Mouse (Mus musculus) limb, embryonic 12.5 days (tissue): ENCODE data around the gene Gimap4. TPM values are rescaled to one million over a fixed set of nuclear protein-coding genes. Genes with fewer than 3 reads are reported as not detected.

Experiments used
- ATAC-seq: fragments of 200-750 bp; cut with Nextera tagmentation; 2 replicates; pipeline ENCODE4 v1.8.0; 2017; ENCODE audit warnings: low read depth, moderate TSS enrichment; ENCODE audit not compliant: insufficient number of reproducible peaks, insufficient read depth, low FRiP score, low TSS enrichment
- H3K27ac ChIP-seq: fragments of 300-500 bp; sonication (generic); 2 replicates; pipeline ENCODE4 v1.5.1; 2016; ENCODE audit warnings: mild to moderate bottlenecking, moderate library complexity
- H3K27me3 ChIP-seq: fragments of 300-500 bp; sonication (generic); 2 replicates; pipeline ENCODE4 v1.6.1; 2016; ENCODE audit warnings: mild to moderate bottlenecking, moderate library complexity
- H3K36me3 ChIP-seq: fragments of 300-500 bp; sonication (generic); 2 replicates; pipeline ENCODE4 v1.6.1; 2016; ENCODE audit warnings: mild to moderate bottlenecking, moderate library complexity
- H3K4me1 ChIP-seq: fragments of 300-500 bp; sonication (generic); replicated peaks from 2 replicates; pipeline ENCODE4 v1.6.1; 2016
- H3K4me2 ChIP-seq: fragments of 300-500 bp; sonication (generic); 2 replicates; pipeline ENCODE4 v1.6.1; 2016; ENCODE audit warnings: mild to moderate bottlenecking, moderate library complexity
- H3K4me3 ChIP-seq: fragments of 300-500 bp; sonication (generic); replicated peaks from 2 replicates; pipeline ENCODE4 v1.5.1; 2016; ENCODE audit warnings: mild to moderate bottlenecking
- H3K9ac ChIP-seq: fragments of 300-500 bp; sonication (generic); replicated peaks from 2 replicates; pipeline ENCODE4 v1.6.1; 2016; ENCODE audit warnings: mild to moderate bottlenecking, moderate library complexity
- H3K9me3 ChIP-seq: fragments of 300-500 bp; sonication (generic); 2 replicates; pipeline ENCODE4 v1.6.1; 2016; ENCODE audit warnings: mild to moderate bottlenecking, moderate library complexity
- WGBS: fragments of 180-500 bp; shearing (Covaris S2); methylation state at CpG from one replicate; pipeline ENCODE4 v1.1.7; 2016; 5-methylcytosine and 5-hydroxymethylcytosine counted together
- polyA plus RNA-seq: library from polyadenylated mRNA; unstranded; fragments of >200 nt; fragmentation: Nextera tagmentation; extraction: Ambion mirVana; gene quantifications from 2 replicates; pipeline ENCODE4 v1.2.1, GENCODE M21; 2016

Gimap4 gene
- polyA plus RNA-seq, 1 experiment from 2014 or later, result 10.0 TPM

DNA sequence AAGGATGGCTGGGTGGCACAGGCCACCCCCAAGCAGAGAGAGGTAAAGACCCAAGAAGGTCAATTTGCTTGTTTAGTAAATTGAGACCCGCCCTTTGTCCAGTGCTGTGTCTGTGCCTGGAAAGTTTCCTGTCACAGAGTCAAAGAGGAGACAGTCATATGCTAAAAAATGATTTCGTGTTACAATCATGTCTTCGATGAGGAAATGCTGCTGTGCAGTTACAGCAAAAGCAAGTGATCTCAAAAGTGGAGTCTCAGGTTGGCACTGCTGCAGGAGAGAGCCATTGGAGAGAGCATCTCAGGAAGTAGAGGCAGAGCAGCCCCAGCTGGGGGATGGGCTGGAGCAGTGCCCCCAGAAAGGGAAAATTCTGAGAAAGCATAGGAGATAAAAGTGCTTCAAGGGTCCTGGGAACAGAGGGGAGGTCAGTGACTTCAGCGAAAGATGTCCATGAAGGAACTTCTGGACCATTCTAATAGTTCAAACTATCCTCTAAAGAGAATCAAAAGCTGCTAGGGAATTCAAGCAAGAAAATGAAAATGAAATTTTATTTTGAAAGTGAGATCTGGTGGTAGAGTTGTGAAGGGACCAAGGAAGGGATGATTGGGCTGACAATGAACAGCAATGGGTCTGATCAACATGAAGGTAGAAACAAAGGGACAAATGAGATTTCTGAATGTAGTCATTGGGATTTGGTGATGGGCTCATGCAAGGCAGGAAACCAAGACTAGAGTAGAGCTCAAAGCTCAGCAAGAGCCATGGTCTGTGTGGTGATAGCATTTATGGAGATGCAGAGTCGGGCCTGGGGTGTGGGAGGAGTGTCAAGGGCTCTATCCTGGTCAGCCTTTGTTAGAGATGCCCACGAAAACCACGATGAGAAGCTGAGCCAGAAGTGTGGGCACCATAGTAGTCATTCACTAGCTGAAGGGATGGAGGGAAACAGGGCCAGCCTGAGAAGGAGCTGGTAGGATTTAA, 1.6 kb downstream of the Gimap4 start:
- Histone ChIP-seq H3K27ac (no peak overlapping the region), H3K27me3 (no peaks in the 10 kb centered on the region), H3K4me2 (no peak overlapping the region), H3K36me3 (no peaks in the 10 kb centered on the region), H3K4me1 (no peaks in the 10 kb centered on the region), H3K9ac (no peak overlapping the region), H3K4me3 (no peak overlapping the region), H3K9me3 (no peaks in the 10 kb centered on the region)
- no peak for ATAC-seq
- 82% methylated on average over 7 of the region's 7 CpGs for WGBS

DNA sequence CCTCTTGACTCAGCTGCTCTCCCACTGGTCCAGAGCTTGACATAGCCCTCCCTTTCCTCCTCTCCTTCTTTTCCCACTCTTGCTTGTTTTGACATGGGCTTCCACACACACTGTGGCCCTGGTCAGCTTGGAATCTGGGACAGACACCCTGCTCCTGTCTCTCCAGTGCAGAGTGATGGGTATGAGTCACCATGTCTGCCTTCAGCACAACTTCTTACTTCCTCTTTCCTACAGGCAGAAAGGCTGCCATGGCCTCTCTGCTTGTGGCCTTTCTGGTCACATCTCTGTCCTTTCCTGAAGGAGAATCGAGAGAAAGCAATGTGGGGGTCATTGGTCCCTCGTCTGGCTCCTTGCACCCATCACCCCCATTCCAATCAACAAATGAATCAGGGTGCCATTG, 2.7 kb downstream of the Gimap4 start:
- Histone ChIP-seq H3K9ac (no peak overlapping the region), H3K4me1 (no peaks in the 10 kb centered on the region), H3K36me3 (no peaks in the 10 kb centered on the region), H3K27me3 (no peaks in the 10 kb centered on the region), H3K4me3 (no peak overlapping the region), H3K27ac (no peak overlapping the region), H3K4me2 (no peak overlapping the region), H3K9me3 (no peaks in the 10 kb centered on the region)
- 88% methylated on average over 2 of the region's 2 CpGs for WGBS
- no peak for ATAC-seq

DNA sequence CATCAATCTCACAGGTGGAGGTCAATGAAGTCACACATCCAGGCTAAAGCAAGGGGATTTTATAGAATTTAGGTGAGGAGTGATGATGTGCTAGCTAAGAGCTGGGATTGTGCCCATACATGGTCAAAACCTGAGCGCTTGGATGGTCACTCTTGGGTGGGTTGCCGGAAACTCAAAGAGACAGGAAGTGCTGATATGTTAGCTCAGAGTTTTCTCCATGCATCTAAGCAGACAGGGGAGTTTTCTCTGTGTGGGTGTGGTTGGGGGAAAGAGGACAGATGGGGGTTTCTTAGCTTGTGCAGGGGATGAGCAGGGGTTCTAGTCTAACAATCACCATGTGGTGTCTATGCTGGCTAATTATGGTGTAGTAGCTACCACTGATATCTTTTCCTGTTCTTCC, 5.0 kb downstream of the Gimap4 start:
- H3K9me3 ChIP-seq, result no peaks in the 10 kb centered on the region
- no peak overlapping the region for H3K4me2 ChIP-seq
- 89% methylated on average over 2 of the region's 2 CpGs for WGBS
- H3K36me3 ChIP-seq, result no peaks in the 10 kb centered on the region
- H3K27ac ChIP-seq, result no peak overlapping the region
- ATAC-seq, result no peak
- no peaks in the 10 kb centered on the region for H3K4me1 ChIP-seq
- no peak overlapping the region for H3K9ac ChIP-seq
- H3K4me3 ChIP-seq, result no peak overlapping the region
- H3K27me3 ChIP-seq, result no peaks in the 10 kb centered on the region

DNA sequence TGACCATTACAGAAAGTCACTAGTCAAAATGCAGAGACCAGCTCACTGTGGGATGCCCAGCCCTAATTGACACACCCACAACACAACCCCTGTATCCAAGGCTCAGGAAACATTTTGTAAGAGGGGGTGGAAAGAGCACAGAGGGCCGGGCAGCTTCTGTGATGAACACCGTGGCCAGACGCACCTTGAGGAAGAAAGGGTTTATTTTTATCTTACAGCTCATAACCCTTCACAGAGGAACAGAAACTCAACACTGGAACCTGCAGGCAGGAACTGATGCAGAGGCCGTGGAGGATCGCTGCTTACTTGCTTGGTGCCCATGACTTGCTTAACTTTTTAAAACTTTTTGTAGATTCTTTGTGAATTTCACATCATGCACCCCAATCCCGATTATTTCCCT, 8.6 kb downstream of the Gimap4 start:
- ATAC-seq, result no peak
- 0 out of 2 replicates have a peak, but pooled peaks cover 6% of the 10 kb centered on the region for H3K9me3 ChIP-seq
- no peak overlapping the region for H3K4me3 ChIP-seq
- H3K36me3 ChIP-seq, result no peaks in the 10 kb centered on the region
- no peak overlapping the region for H3K4me2 ChIP-seq
- 86% methylated on average over 6 of the region's 6 CpGs for WGBS
- no peaks in the 10 kb centered on the region for H3K4me1 ChIP-seq
- H3K27ac ChIP-seq, result no peak overlapping the region
- no peak overlapping the region for H3K9ac ChIP-seq
- no peaks in the 10 kb centered on the region for H3K27me3 ChIP-seq

DNA sequence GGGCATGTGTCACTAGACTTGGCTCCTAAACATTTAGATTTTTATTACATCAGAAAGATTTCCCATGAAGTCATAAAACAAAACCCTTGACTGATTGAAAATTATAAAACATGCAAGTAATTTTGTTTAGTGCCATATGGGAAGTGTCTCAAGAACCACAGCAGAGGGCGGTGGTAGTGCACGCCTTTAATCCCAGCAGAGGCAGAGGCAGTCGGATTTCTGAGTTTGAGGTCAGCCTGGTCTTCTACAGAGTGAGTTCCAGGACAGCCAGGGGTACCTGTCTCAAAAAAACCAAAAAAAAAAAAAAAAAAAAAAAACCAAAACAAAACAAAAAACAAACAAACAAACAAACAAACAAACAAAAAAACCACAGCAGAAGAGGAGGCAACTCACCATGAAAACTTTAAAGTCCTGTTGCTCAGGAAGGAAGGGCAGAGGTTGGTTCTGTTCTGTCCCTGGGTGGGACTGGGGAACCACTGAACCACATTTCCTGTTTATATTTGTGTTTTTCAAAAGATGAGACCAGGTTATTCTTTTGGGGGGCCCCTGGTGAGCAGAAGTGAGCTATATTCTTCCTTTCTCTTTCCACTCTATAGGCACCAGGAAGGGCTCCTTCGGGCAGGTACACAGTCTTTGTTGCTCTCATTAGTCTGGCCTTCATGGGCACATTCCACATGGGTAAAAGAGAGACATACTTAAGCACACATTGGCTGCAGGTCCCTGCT, 12.6 kb downstream of the Gimap4 start:
- Histone ChIP-seq H3K27me3 (no peaks in the 10 kb centered on the region), H3K4me3 (no peak overlapping the region), H3K36me3 (no peaks in the 10 kb centered on the region), H3K9me3 (0 out of 2 replicates have a peak, but pooled peaks cover 6% of the 10 kb centered on the region), H3K4me1 (no peaks in the 10 kb centered on the region), H3K27ac (no peak overlapping the region), H3K9ac (no peak overlapping the region), H3K4me2 (no peak overlapping the region)
- ATAC-seq, result no peak
- 83% methylated on average over 4 of the region's 4 CpGs for WGBS

DNA sequence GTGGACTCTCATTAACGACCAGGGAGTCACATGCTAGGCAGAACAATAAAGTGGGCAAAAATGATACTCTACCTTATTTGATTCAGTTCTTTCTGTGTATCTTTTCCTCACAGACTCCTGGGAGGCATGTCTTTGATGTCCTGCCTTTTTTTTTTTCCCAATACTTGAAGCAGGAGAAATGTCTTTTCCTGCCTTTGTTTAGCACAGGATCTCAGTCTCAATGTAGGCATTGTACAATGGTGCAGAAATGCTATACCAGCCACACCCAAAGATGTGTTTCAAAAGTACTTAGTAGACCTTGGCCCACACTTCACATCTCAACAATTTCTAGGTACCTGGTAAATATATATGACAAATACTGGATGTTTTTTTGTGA, 13.2 kb downstream of the Gimap4 start:
- H3K9ac ChIP-seq, result no peak overlapping the region
- H3K9me3 ChIP-seq, result 0 out of 2 replicates have a peak, but pooled peaks cover 6% of the 10 kb centered on the region
- H3K27ac ChIP-seq, result no peak overlapping the region
- ATAC-seq, result no peak
- H3K4me1 ChIP-seq, result no peaks in the 10 kb centered on the region
- no peaks in the 10 kb centered on the region for H3K27me3 ChIP-seq
- 58% methylated on average over 1 of the region's 1 CpGs for WGBS
- no peaks in the 10 kb centered on the region for H3K36me3 ChIP-seq
- no peak overlapping the region for H3K4me2 ChIP-seq
- H3K4me3 ChIP-seq, result no peak overlapping the region

DNA sequence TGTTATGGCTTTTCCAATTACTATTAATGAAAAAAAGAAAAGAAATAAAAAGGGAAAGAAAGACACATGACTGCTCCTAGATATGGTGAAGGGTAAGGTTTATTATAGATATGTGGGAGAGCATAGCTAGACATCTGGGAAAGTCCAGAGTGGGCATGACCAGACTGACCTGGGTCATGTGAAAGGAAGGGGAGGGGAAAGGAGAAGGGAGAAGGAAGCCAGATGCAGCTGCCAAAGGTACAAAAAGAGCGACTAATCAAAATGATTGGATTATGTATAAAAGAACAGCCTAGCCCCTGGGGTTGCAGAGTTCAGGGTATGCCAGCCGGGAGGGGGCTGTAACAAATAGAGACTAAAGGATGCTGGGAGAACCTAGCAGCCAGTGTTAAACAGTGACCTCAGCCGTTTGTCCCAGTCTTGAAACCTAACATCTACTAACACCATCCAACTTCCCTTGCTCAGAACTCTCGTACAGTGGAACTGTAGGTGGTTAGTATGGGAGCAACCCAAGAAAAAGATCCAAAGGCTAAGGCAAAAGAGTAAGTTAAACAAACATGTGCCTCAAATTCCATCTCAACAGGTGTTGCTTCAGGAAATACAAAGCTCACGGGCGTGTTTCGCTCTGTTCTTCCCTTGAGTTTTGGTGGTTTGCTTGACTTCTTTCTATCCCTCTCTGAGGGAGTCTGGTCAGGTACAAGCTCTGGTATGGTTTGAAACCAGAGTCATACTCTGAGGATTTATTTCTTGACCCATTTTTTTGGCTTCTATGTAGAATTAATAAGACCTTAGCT, 13.9 kb downstream of the Gimap4 start:
- Histone ChIP-seq H3K27ac (no peak overlapping the region), H3K4me2 (no peak overlapping the region), H3K4me1 (no peaks in the 10 kb centered on the region), H3K9ac (no peak overlapping the region), H3K36me3 (no peaks in the 10 kb centered on the region), H3K27me3 (no peaks in the 10 kb centered on the region), H3K9me3 (0 out of 2 replicates have a peak, but pooled peaks cover 6% of the 10 kb centered on the region), H3K4me3 (no peak overlapping the region)
- WGBS, result 85% methylated on average over 7 of the region's 7 CpGs
- no peak for ATAC-seq

DNA sequence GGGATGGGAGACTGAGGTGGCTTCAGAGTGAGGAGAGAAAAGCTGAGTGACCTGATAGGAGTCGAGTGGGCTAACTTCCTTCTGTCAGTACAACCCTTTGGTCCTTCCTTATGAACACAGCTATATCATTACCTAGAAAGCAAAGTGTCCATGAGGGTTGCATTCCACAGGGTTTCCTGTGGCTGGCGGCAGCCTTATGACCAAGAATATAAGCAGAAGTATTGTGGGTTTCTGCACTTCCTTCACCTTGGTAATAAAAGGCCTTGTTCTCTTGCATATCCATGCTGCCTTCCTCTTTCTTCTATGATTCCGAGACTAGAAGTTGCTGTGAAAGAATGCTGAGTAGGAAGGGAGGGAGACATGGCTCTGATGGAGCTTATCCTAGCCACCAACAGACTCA, 14.5 kb downstream of the Gimap4 start:
- Histone ChIP-seq H3K4me3 (no peak overlapping the region), H3K9me3 (0 out of 2 replicates have a peak, but pooled peaks cover 6% of the 10 kb centered on the region), H3K4me1 (no peaks in the 10 kb centered on the region), H3K27ac (no peak overlapping the region), H3K36me3 (no peaks in the 10 kb centered on the region), H3K4me2 (no peak overlapping the region), H3K27me3 (no peaks in the 10 kb centered on the region), H3K9ac (no peak overlapping the region)
- ATAC-seq, result no peak
- WGBS, result 83% methylated on average over 3 of the region's 3 CpGs

DNA sequence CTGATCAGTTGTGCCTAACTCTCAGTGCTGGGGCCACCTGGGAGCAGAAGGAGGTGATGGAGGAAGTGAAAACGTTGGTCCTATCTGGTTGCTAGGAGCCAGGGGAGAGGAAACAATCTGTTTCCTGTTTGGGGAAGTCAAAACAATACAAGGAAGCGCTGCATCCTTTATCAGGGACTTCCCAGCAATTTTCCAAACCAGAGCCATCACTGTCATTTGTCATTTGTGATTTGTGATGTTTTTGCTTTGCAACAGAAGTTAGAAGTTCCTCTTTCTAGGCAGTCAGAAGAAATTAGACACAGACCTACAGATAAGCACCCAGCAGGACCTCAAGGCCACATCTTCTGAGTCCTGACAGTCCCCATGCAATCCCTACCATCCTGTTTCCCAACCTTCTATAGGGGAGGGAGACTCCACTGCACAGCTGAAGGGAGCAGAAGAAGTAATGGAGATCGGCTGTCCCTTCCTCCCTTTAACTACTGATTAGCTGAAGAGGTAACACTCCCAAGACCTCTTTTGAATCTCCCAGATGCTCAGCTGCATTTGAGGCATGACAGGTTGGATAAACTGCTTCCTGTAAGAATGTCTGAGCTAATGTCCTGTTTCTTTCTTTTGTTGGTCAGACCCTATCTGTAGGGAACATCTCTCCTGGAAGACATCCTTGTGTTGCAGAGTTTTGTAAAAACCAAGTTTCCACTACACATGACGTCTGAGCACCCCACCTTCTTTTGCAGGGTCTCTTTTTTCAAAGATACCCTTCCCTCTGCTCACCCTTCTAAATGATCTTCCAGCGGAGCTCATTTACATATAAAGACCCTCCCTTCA, 16.1 kb downstream of the Gimap4 start:
- Histone ChIP-seq H3K27me3 (no peaks in the 10 kb centered on the region), H3K9me3 (no peaks in the 10 kb centered on the region), H3K4me3 (no peak overlapping the region), H3K9ac (no peak overlapping the region), H3K4me2 (no peak overlapping the region), H3K36me3 (no peaks in the 10 kb centered on the region), H3K27ac (no peak overlapping the region), H3K4me1 (no peaks in the 10 kb centered on the region)
- WGBS, result 55% methylated on average over 5 of the region's 5 CpGs
- no peak for ATAC-seq

DNA sequence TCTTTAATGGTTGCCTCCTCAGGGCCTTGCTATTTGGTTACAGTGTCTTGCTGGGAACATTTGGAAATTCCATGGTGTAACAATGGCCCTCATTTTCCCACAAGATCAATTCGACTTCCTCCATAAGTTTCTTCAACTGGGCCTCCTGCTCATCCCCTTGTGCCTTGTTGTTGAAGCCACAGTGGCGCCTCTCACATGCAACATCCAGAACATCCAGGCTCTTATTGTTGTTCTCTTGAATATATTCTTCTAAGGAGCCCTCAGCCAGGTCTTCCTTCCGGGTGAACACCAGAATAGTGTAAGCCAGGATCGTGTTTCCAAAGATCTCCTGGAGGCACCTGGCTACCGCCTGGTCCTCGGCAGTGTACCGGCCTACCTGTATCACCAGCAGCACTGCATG, 17.8 kb downstream of the Gimap4 start:
- H3K4me3 ChIP-seq, result no peak overlapping the region
- H3K9me3 ChIP-seq, result no peaks in the 10 kb centered on the region
- H3K9ac ChIP-seq, result no peak overlapping the region
- no peaks in the 10 kb centered on the region for H3K27me3 ChIP-seq
- H3K4me1 ChIP-seq, result no peaks in the 10 kb centered on the region
- ATAC-seq, result no peak
- H3K4me2 ChIP-seq, result no peak overlapping the region
- H3K27ac ChIP-seq, result no peak overlapping the region
- H3K36me3 ChIP-seq, result no peaks in the 10 kb centered on the region
- 90% methylated on average over 7 of the region's 7 CpGs for WGBS
